Mouse (Mus musculus) stomach, embryonic 16.5 days (tissue): ENCODE data around the gene Fmo2. TPM values are rescaled to one million over a fixed set of nuclear protein-coding genes. Genes with fewer than 3 reads are reported as not detected.

ENCODE experiments used
- ATAC-seq: fragments of 200-750 bp; cut with Nextera tagmentation; 2 replicates; pipeline ENCODE4 v1.8.0; 2017; ENCODE audit warnings: moderate number of reproducible peaks, moderate TSS enrichment; ENCODE audit not compliant: insufficient read depth, low FRiP score
- H3K27ac ChIP-seq: fragments of 300-500 bp; sonication (generic); 2 replicates; pipeline ENCODE4 v1.5.1; 2014; ENCODE audit warnings: low read length
- H3K27me3 ChIP-seq: fragments of 300-500 bp; sonication (generic); 2 replicates; pipeline ENCODE4 v1.6.1; 2014; ENCODE audit warnings: low read length, control low read depth, mixed read lengths; ENCODE audit not compliant: control insufficient read depth, insufficient read depth
- H3K36me3 ChIP-seq: fragments of 300-500 bp; sonication (generic); 2 replicates; pipeline ENCODE4 v1.6.1; 2014; ENCODE audit warnings: low read length; ENCODE audit not compliant: control insufficient read depth, insufficient read depth
- H3K4me1 ChIP-seq: fragments of 300-500 bp; sonication (generic); 2 replicates; pipeline ENCODE4 v1.6.1; 2014; ENCODE audit warnings: low read length, control low read depth, mixed read lengths; ENCODE audit not compliant: control insufficient read depth, insufficient read depth
- H3K4me2 ChIP-seq: fragments of 300-500 bp; sonication (generic); 2 replicates; pipeline ENCODE4 v1.6.1; 2014; ENCODE audit warnings: low read depth, low read length, mixed read lengths
- H3K4me3 ChIP-seq: fragments of 300-500 bp; sonication (generic); replicated peaks from 2 replicates; pipeline ENCODE4 v1.5.1; 2014; ENCODE audit warnings: mild to moderate bottlenecking, low read length
- H3K9ac ChIP-seq: fragments of 300-500 bp; sonication (generic); 2 replicates; pipeline ENCODE4 v1.6.1; 2014; ENCODE audit warnings: low read length
- H3K9me3 ChIP-seq: fragments of 300-500 bp; sonication (generic); replicated peaks from 2 replicates; pipeline ENCODE4 v1.6.1; 2016; ENCODE audit warnings: low read length, control low read depth; ENCODE audit not compliant: control insufficient read depth
- WGBS: fragments of 180-500 bp; shearing (Covaris S2); extraction: QIAGEN DNeasy Blood & Tissue Kit; methylation state at CpG from one replicate; pipeline ENCODE4 v1.1.7; 2014; 5-methylcytosine and 5-hydroxymethylcytosine counted together
- polyA plus RNA-seq: library from polyadenylated mRNA; unstranded; fragments of >200 nt; fragmentation: Nextera tagmentation; extraction: Ambion mirVana; gene quantifications from 2 replicates; pipeline ENCODE4 v1.2.1, GENCODE M21; 2015

Gene Fmo2
- polyA plus RNA-seq, 1 experiment from 2014 or later = 8.5 TPM

DNA sequence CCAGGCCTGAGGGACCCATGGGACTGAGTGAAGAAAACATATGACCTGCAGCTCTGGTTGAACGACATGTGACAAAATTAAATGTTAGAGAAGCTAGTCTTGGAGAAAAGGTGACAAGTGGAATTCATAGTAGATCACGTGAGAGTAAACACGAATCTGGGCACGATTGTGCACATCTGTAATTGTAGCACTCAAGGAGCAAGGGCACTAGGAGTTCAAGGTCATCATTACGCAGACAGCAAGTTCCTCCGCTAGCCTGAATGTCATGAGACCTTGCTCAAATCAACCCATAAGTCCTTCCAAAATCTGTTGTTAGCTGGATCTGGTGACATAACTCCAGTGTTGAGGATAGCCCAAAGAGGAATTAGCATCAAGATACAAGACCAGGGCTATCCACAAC, 59.5 kb downstream of the Fmo2 start:
- no peak overlapping the region for H3K27ac ChIP-seq
- no peak overlapping the region for H3K4me2 ChIP-seq
- H3K27me3 ChIP-seq = no peaks in the 10 kb centered on the region
- ATAC-seq = no peak
- no peaks in the 10 kb centered on the region; the same call in 1 of the 2 replicates for H3K9me3 ChIP-seq
- H3K4me3 ChIP-seq = no peak overlapping the region
- H3K36me3 ChIP-seq = no peaks in the 10 kb centered on the region
- no peaks in the 10 kb centered on the region for H3K4me1 ChIP-seq
- H3K9ac ChIP-seq = no peak overlapping the region
- 90% methylated on average over 6 of the region's 6 CpGs for WGBS

DNA sequence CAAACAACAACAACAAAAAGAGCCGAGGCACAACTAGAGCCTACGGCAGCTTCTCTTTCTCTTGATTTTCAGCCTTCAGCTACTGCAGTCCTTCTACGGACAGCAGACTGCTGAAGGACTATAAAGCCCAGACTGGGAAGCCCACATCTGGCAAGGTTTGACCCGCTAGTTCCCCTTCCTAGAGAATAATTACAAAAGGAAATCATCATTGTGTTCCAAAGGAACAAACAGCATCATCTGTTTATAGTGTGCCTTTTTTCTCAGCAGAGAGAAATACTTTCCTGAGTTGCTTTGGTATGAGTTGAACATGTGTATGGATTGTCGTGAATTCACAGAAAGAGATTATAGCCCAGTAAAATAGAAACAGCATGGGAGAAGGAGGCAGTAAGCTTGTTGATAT, 64.2 kb downstream of the Fmo2 start:
- no peaks in the 10 kb centered on the region for H3K27me3 ChIP-seq
- 81% methylated on average over 5 of the region's 5 CpGs for WGBS
- no peaks in the 10 kb centered on the region for H3K4me1 ChIP-seq
- H3K27ac ChIP-seq = no peak overlapping the region
- no peak overlapping the region for H3K4me2 ChIP-seq
- H3K9me3 ChIP-seq = no peaks in the 10 kb centered on the region
- ATAC-seq = no peak
- H3K4me3 ChIP-seq = no peak overlapping the region
- H3K36me3 ChIP-seq = no peaks in the 10 kb centered on the region
- H3K9ac ChIP-seq = no peak overlapping the region

DNA sequence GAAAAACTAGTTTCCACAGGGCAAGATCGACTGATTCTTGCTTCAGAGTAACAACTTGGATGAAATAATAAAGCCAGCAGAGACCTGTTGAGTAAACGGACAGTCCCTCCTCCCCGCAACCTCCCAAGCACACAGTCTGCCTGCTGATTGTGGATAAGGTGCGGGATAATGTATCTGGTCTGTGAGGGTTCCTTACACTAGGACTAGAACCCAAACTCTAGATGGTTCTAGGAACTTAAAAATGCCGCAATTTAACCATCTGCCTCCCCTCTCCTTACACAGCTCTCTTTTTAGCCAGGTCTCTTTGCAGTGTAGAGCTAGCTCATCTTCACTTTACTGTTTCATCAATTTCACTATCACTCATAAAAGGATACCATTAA, 66.0 kb downstream of the Fmo2 start:
- no peak overlapping the region for H3K9ac ChIP-seq
- no peak for ATAC-seq
- no peaks in the 10 kb centered on the region for H3K27me3 ChIP-seq
- WGBS = 50% methylated on average over 5 of the region's 5 CpGs
- no peak overlapping the region for H3K4me3 ChIP-seq
- no peaks in the 10 kb centered on the region for H3K4me1 ChIP-seq
- H3K36me3 ChIP-seq = no peaks in the 10 kb centered on the region
- H3K4me2 ChIP-seq = no peak overlapping the region
- H3K9me3 ChIP-seq = no peaks in the 10 kb centered on the region
- H3K27ac ChIP-seq = no peak overlapping the region

DNA sequence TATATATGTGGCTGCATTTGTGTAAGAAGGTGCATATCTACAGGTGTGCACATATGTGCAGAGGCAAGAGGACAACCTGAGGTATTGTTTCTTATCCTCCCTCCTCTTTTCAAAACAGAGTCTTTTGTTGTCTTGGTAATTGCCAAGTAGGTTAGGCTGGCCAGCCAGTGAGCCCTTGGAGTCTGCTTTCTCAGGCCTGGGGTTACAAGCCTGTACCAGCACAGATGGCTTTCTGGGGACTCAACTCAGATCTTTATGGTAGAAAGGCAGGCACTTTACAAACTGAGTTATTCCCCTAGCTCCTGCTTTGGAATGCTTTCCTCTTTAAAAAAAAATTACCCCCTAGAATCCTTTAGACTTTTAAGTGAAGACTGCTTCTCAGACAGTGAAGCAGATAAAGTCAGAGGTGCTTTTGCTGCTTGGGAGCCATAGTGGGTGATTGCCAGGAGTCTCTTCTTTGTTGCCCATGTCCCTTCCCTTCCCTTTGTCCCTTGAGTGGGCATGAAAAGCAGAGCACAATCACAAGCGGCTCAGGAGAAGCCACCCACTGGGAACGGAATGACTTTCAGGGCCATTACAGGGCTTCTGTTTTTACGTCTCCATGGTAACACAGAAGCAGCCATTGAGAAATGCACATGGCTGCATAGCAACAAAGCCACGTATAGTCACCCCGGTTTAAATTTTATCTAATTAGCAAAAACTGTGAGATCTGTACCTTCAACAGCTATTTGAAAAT, 66.5 kb downstream of the Fmo2 start:
- H3K27me3 ChIP-seq = no peaks in the 10 kb centered on the region
- no peak overlapping the region for H3K27ac ChIP-seq
- no peak; the same call in 1 of the 2 replicates for ATAC-seq
- H3K4me2 ChIP-seq = no peak overlapping the region
- 10% methylated on average over 5 of the region's 5 CpGs for WGBS
- H3K4me1 ChIP-seq = no peaks in the 10 kb centered on the region
- no peaks in the 10 kb centered on the region for H3K9me3 ChIP-seq
- H3K9ac ChIP-seq = no peak overlapping the region
- H3K4me3 ChIP-seq = no peak overlapping the region
- H3K36me3 ChIP-seq = no peaks in the 10 kb centered on the region

Other genes starting within 250 kb of the Fmo2 start
- not detected in 2 replicates for gene Myocos, start 240.5 kb downstream of the Fmo2 start, polyA plus RNA-seq
- gene Prrc2c, start 158.2 kb downstream of the Fmo2 start, polyA plus RNA-seq = 104 and 105 TPM in 2 replicates
- gene Fmo4, start 84.8 kb downstream of the Fmo2 start, polyA plus RNA-seq = 1.3 and 1.7 TPM in 2 replicates
- gene Fmo1, start 32.1 kb downstream of the Fmo2 start, polyA plus RNA-seq = 23.2 and 29.0 TPM in 2 replicates
- gene Fmo6, start 38.8 kb upstream of the Fmo2 start, polyA plus RNA-seq = not detected in 2 replicates
- 0.06 and 0.11 TPM in 2 replicates for gene Fmo3, start 85.8 kb upstream of the Fmo2 start, polyA plus RNA-seq
- gene Mroh9, start 186.9 kb upstream of the Fmo2 start, polyA plus RNA-seq = not detected in 2 replicates